Mouse (Mus musculus) forebrain, embryonic 14.5 days (tissue): ENCODE measurements at regions not wholly inside any gene's neighbourhood (a gene's known extent, or its start where the extent isn't known, plus 50 kb on each side); places are given as distances from the start of the nearest gene placed in this dataset.
"Not testable (repeated sequence)": the region's sequence is repeated elsewhere in the genome, so short reads cannot be mapped to it uniquely, and the experiment has no call there.

ENCODE experiments used
- ATAC-seq: fragments of 200-750 bp; cut with Nextera tagmentation; 2 replicates; pipeline ENCODE4 v1.8.0; 2017; ENCODE audit warnings: mild to moderate bottlenecking, moderate library complexity
- DNase-seq: peaks from one replicate; pipeline ENCODE4 v3.0.0-alpha.2; 2015; ENCODE audit warnings: low spot score
- H3K27ac ChIP-seq: fragments of 300-500 bp; sonication (generic); 2 replicates; pipeline ENCODE4 v1.5.1; 2014; ENCODE audit warnings: low read depth, mild to moderate bottlenecking, control low read depth, low read length, moderate library complexity
- H3K27me3 ChIP-seq: fragments of 300-500 bp; sonication (generic); replicated peaks from 2 replicates; pipeline ENCODE4 v1.6.1; 2014; ENCODE audit warnings: low read length, control low read depth, mixed read lengths; ENCODE audit not compliant: control insufficient read depth, insufficient read depth
- H3K36me3 ChIP-seq: fragments of 300-500 bp; sonication (generic); 2 replicates; pipeline ENCODE4 v1.6.1; 2014; ENCODE audit warnings: low read length, control low read depth; ENCODE audit not compliant: control insufficient read depth, insufficient read depth
- H3K4me1 ChIP-seq: fragments of 300-500 bp; sonication (generic); 2 replicates; pipeline ENCODE4 v1.6.1; 2014; ENCODE audit warnings: antibody characterized with exemption, low read length, control low read depth; ENCODE audit not compliant: control insufficient read depth, insufficient read depth
- H3K4me2 ChIP-seq: fragments of 300-500 bp; sonication (generic); 2 replicates; pipeline ENCODE4 v1.6.1; 2014; ENCODE audit warnings: mild to moderate bottlenecking, control low read depth, low read length
- H3K4me3 ChIP-seq: fragments of 300-500 bp; sonication (generic); 2 replicates; pipeline ENCODE4 v1.5.1; 2014; ENCODE audit warnings: low read depth, low read length, control low read depth
- H3K9ac ChIP-seq: fragments of 300-500 bp; sonication (generic); 2 replicates; pipeline ENCODE4 v1.6.1; 2014; ENCODE audit warnings: mild to moderate bottlenecking, low read length, control low read depth, moderate library complexity
- H3K9me3 ChIP-seq: fragments of 300-500 bp; sonication (generic); replicated peaks from 2 replicates; pipeline ENCODE4 v1.6.1; 2016; ENCODE audit warnings: low read length, control low read depth, mixed read lengths; ENCODE audit not compliant: control insufficient read depth
- WGBS: fragments of 180-500 bp; shearing (Covaris S2); extraction: QIAGEN DNeasy Blood & Tissue Kit; methylation state at CpG from one replicate; pipeline ENCODE4 v1.1.7; 2014; 5-methylcytosine and 5-hydroxymethylcytosine counted together

DNA sequence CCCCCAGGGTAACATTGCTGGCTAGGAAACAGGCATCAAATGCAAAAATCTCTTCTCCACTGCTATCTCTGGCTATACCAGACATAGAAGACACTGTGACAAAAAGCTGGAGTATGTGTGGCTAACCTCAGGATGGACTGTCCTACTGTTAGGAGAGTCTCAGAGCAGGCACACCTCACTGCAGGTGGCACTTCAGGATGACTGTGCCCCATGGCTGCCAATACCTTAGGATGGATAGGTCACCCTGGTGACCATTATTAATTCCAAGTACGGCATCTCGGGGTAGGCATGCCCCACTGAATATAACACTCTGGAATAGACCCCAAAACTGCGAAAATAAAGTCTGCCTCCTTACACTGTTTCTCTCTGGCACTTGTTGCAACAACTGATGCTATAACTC lies 68.3 kb upstream of the Gm21119 start:
- WGBS = no CpG with 5 or more reads among the region's 3 CpGs
- H3K4me3 ChIP-seq, H3K36me3 ChIP-seq, ATAC-seq, H3K27ac ChIP-seq, H3K4me1 ChIP-seq, H3K9ac ChIP-seq, H3K27me3 ChIP-seq, H3K9me3 ChIP-seq, H3K4me2 ChIP-seq, DNase-seq: not testable (repeated sequence)

- Histone ChIP-seq H3K9ac (peak overlapping the region; percentile 77), H3K27ac (peak overlapping the region; percentile 66), H3K4me3 (peak overlapping the region; percentile 50), H3K4me2 (peak overlapping the region; percentile 39)
- not testable (repeated sequence) for H3K27me3 ChIP-seq, H3K9me3 ChIP-seq, H3K4me1 ChIP-seq, H3K36me3 ChIP-seq
- DNase-seq (peak; percentile 27), ATAC-seq (peak; percentile 100)
- WGBS = 18% methylated on average over 58 of the region's 64 CpGs
Observed at GRCm38 (mm10) chr8:20550054-20550778, 64.5 kb upstream of the Gm21119 start.

- not testable (repeated sequence) for H3K4me2 ChIP-seq, H3K36me3 ChIP-seq, DNase-seq, H3K4me1 ChIP-seq, H3K4me3 ChIP-seq, H3K9me3 ChIP-seq, H3K27me3 ChIP-seq, H3K9ac ChIP-seq, H3K27ac ChIP-seq
- peak; percentile 10; the same call in 1 of the 2 replicates for ATAC-seq
- no CpG with 5 or more reads among the region's 6 CpGs for WGBS
Observed at GRCm38 (mm10) chr8:20556501-20557181, 58.1 kb upstream of the Gm21119 start.

DNA sequence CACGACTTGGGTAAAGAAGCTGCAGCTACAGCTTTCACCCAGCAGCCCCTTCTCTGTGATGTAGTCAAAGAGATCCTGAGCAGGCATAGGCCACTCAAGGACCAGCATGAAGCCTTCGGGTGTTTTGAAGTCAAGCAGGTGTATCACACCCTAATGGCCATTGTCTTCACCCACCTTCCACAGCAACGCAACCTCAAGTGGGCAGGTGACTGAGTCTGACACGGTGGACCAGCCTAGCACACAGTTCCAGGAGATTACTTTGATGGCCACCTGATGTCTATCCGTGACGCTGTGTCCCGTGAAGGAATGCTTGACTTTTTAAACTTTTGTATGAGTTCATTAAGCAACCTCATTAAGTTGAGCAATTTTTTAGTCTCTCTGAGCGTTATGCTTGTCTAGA lies 57.5 kb upstream of the Gm21119 start:
- not testable (repeated sequence) for DNase-seq, H3K9me3 ChIP-seq, H3K4me2 ChIP-seq, H3K27ac ChIP-seq, H3K9ac ChIP-seq, H3K27me3 ChIP-seq, H3K36me3 ChIP-seq, H3K4me1 ChIP-seq, H3K4me3 ChIP-seq
- WGBS = 87% methylated on average over 7 of the region's 8 CpGs
- peak; percentile 83 for ATAC-seq

- 56% methylated on average over 40 of the region's 47 CpGs for WGBS
- peak; percentile 98 for ATAC-seq
- not testable (repeated sequence) for H3K27me3 ChIP-seq, H3K9ac ChIP-seq, H3K4me1 ChIP-seq, H3K27ac ChIP-seq, DNase-seq, H3K9me3 ChIP-seq, H3K36me3 ChIP-seq, H3K4me2 ChIP-seq, H3K4me3 ChIP-seq
Observed at GRCm38 (mm10) chr8:20557609-20558008, 57.1 kb upstream of the Gm21119 start.
